Mouse (Mus musculus) liver, postnatal 0 days (tissue): Measurements from ENCODE around the gene Pold1.

Experiments
- CTCF ChIP-seq: sonication (generic); IDR thresholded peaks from 2 replicates; pipeline ENCODE4 v1.5.1; 2016; ENCODE audit warnings: antibody characterized with exemption, low read depth
- EP300 ChIP-seq: IDR thresholded peaks from 2 replicates; pipeline ENCODE4 v1.6.1; 2016; ENCODE audit warnings: antibody characterized with exemption, low read depth, mild to moderate bottlenecking

DNA sequence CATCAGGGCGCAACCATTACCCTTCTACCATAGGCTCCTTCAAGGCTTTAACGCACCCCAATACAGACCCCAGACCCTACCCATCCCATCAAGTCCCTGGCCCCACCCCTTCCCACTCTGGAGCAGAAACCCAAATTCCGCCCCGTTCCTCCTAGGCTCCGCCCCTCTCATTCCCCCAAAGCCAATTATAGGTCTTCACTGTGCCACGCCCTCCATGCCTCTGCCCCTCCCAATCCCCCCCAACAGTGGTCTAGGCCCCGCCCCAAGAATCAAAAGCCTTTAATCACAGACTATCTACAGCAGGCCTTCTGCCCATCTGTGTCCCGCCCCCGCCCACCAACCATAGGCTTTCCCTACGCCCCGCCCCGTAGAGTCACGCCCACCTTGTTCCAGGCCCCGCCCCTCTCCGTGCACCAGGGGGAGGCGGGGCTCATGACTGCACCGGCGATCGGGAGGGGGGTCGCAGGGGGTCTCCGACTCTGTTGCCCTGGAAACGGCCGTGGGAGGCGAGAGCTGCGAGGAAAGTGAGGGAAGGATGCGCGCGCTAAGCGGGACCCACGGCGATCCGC is 4.6 kb upstream of the Pold1 start:
- TF ChIP-seq CTCF (no peak), EP300 (no peak)
